Mouse (Mus musculus) bone marrow, adult 2 months (tissue): ENCODE measurements around the gene Bin2.

Experiments
- CTCF ChIP-seq: fragments of 200-500 bp; IDR thresholded peaks from 2 replicates; pipeline ENCODE4 v1.5.1; 2011; ENCODE audit warnings: low read length, control low read depth; ENCODE audit not compliant: control insufficient read depth, insufficient read depth
- POLR2A ChIP-seq: fragments of 200-500 bp; IDR thresholded peaks from 2 replicates; pipeline ENCODE4 v1.6.1; 2011; ENCODE audit warnings: low read depth, mild to moderate bottlenecking, control low read depth, low read length, borderline replicate concordance; ENCODE audit not compliant: control insufficient read depth

- TF ChIP-seq CTCF (no peak), POLR2A (no peak)
These were observed 39.2 kb upstream of the Bin2 start for GRCm38 (mm10) chr15:100708433-100709078.
